Mouse (Mus musculus) activated CD4-positive, CD25-positive, alpha-beta regulatory T cell, adult 4 months (primary cell): Measurements from ENCODE around the gene Cd2. TPM values are rescaled to one million over a fixed set of nuclear protein-coding genes. Genes with fewer than 3 reads are reported as not detected.

Experiments
- ATAC-seq: one replicate; pipeline ENCODE4 v1.8.0; 2017
- polyA plus RNA-seq, 2 experiments: library from polyadenylated mRNA; unstranded; fragments of 100-300 nt; shearing (Covaris generic); gene quantifications; one replicate each; pipeline ENCODE4 v1.2.1; 2017

Gene Cd2
- polyA plus RNA-seq, 2 experiments from 2014 or later = 1,534 to 1,587 TPM

DNA sequence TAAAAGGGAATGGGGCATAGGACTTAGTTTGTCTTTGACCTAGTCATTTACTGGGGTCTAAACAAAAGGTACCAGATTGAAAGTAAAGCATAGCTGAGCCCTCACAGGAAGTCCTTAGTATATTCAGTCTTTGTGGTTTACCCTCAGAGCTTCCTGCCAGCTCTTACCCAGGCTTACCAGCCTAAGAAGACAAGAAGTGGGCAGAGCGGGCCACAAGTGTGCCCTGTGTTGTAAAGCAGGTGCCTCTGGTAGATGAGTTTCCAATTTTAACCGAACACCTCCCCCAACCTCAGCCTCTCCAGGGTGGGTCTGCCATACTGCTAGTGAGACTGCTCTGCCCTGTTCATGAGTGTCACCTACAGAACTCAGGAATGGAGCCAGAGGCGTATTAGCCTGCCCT is 12.9 kb downstream of the Cd2 start:
- peak; percentile 78 for ATAC-seq

DNA sequence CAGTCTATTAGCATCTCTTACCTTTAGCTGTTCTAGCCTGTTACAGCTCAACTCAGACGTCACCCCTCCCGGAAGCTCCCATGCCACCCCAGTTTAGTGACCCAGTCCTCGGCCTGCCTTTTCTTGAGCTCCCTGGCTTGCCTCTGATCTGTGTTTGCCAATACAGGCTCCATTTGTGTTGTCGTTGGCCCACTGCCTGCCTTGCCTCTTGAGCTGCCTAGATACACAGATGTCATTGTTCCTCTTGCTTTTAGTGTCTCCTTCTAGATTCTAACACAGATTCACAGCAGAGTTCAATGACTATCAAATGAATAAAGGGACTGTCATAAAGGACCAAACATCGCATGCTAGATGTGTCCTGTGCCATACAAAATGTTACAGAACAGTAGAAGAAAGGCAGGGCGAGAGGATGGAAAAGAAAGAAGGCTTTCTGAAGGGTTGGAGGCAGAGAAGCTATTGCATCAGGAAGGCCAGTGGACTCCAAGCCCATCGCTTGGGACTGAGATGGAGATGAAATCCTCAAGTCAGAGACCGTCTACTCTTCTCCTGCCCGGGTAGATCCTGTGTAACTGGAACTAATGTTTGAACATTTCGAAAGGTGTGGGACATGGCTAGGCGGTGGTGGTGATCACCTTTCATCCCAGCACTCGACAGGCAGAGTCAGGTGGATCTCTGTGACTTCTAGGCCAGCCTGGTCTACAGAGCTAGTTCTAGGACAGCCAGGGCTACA is 13.5 kb downstream of the Cd2 start:
- peak; percentile 8 for ATAC-seq

DNA sequence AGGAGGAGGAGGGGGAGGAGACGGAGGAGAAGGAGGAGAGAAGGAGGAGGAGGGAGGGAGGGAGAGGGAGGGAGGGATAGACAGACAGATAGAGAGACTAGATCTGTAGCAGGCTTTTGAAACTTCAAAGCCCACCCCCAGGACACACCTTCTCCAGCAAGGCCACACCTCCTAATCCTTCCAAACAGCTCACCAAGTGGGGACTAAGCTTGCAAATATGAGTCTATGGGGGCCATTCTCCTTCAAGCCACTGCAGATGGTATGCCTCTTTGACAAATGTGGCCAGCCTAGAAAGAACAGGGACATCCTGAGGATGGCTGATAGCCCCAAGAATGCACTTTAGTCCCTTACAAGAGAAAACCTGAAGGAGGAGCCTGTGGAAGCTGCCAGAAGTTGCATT is 15.6 kb downstream of the Cd2 start:
- ATAC-seq = no peak

DNA sequence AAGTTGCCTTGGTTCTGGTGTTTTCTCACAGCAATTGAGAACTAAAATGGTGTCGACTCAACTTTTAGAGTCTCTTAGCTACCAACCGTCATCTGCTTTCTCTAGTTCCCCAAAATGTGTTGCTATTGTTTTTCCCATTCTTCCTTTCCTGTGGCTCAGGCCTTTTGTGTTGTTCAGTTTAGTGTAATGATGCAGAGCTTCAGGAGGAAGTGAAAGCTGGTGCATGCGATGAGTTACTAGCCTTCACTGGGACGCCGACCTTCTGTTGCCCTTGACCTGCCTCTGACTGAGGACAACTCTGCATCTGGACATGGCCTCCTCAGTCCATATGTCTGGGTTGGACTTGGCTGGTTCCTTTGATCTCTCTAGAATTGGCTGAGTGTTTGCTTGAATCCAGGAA is 16.9 kb downstream of the Cd2 start:
- no peak for ATAC-seq

DNA sequence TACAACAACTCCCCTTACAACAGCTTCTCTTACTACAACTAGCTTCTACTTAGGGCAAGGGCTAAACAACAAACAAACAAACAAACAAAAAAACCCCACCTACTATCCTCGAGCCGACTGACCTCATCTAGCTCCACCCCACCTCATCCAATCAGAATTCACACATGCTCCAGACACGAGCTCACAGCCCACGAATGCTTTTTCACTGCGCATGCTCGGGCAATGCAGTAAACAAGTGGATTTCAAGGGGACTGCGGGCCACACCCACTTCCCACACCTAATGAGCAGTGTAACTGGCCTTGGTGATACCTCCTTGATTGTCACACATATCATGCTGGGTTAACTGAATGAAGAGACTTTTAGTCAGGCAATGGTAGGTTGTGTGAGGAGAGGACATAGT is 19.4 kb downstream of the Cd2 start:
- no peak for ATAC-seq

DNA sequence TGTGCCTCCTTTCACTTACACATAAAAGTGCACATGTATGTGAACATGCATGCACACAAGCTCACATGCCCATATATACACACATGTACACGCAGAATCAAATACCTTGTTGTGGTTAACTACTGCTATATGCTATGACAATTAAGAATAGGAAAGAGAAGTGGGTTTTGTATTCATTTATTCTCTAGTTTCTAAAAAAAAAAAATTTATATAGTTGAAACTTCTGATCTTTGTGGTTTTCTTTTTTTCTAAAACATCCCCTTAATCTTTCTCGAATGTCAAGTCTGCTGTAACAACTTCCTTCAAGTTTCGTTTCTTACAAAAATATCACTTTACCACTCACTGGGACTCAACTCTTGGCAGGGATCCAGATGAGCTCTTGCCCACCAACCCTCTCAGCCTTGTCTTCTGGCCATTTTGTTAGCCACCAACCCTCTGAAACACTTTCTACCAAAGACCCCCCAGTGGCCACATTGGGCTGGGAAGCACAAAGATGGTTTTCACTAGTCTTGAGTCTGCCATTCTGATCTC is 22.1 kb downstream of the Cd2 start:
- peak; percentile 67 for ATAC-seq

DNA sequence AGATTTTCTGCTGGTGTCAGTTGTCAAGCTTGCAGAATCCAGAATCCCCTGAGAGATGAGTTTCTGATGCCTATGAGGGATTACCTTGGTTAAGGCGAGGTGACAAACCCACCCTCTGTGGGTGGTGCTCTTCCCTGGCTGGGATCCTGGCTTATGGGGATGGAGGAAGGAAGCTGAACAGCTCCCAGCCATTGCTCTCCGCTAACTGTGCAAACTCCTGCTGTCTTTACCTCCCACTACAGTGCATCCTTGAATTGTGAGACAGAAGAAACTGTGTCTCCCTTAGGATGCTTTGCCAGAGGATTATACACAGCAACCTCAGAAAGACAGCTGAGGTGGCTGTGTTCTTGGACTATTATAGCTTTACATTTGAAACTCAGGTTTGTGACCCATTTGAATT is 28.8 kb downstream of the Cd2 start:
- no peak for ATAC-seq

DNA sequence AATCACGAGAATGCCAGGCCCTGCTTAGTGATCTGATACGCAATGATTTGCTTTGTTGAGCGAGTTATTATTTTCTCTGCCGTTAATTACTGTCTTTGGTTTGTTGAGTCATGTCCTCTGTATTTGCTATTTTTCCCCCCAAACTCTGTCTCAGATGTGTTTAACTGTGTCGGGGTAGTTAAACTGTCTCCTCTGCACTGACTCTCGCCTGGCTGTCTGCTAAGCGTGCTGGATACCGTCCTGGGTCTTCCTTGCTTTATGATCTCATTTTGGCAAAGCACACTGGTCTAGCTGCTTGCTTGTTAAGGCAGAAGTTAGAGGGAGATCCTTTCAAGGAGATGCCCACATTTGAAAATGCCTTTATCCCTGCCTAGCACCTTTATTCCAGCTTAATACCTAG is 31.6 kb downstream of the Cd2 start:
- ATAC-seq = no peak

DNA sequence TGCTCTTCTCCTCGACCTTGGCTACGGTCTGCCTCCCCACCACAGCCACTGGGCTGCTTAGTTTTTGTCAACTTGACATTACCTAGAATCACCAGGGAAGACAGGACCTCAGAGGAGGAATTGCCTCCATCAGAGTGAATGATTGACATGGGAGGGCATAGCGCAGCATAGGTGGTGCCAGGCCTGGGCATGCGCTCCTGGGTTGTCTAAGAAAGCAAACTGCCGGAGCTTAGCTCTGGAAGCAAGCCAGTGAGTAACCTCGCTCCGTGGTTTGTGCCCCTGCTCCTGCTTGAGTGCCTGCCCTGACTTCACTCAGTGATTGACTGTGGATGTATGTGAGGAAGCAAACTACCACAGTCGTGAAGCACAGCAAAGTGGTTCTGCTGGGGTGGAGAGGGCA is 35.6 kb downstream of the Cd2 start:
- ATAC-seq = no peak

DNA sequence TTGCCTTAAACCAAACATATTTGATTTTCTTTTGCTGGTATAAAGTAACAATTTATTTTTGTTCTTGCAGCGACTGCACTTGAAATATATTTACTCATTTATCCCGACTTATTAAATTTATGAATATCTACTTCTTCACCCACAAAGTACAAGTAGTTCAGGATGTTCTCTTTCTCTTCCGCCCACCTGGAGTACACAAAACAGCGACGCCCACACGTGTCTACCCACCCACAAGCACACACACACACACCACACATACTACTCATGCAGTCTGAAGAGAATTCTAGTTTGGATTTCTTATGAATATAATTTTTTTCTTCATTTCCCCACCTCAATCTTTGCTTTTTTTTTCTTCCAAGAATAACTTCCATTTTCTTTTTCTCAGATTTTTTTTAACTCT is 37.9 kb downstream of the Cd2 start:
- no peak for ATAC-seq

DNA sequence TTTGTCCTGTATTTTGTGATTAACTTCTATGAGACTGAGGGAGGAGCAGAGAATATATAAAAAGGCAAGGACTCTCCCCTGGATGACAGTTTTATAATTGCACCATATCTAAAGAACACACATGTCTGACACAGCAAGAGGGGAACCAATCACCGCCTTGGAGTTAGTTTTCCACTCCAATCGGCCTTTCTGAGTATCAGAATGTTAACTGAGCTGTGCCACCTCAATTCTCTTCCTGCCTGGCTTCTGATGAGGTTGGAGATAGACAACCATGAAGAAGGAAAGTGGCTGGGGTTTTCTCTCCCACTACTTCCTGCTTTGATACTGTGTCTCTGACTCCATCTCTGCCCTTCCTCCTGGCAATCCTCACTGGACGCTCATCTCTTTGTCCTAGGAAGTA is 42.5 kb downstream of the Cd2 start:
- peak; percentile 49 for ATAC-seq

DNA sequence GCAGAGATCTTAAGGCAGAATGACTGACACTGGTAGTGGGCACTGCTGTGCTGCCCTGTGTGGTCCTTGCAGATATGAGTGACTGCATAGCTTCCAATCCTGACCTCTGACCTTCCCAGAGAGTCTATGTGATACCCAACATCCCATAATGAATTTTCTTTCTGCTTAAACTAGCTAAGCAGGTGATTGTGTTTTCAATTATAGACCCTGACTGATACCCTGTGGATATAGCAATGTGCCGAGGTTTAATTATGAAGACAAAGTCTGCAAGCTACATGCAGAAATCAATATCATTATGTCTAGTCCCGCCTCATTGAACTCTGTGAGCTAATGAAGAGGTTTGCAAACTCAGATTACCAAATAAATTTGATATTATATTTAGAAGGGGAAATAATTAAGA is 44.7 kb downstream of the Cd2 start:
- no peak for ATAC-seq

DNA sequence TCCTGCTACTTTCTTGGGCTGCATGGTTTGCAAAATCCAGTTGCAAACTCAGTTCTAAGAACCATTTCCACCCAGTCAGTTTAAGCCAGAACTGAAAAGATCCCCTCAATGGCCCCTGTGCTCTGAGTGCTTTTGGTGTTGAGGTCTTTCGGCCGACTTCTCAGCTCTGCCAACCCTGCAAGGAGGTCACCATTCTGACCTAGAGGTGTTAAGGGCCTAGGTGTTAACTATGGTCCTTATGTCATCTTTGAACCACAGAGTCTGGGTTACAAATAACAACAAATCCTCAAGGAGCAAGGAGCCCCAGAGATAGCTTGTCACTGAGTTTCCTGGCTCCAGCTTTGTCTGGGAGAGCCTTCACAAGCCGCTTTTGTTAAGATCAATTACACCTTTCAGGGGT is 45.9 kb downstream of the Cd2 start:
- ATAC-seq = no peak

DNA sequence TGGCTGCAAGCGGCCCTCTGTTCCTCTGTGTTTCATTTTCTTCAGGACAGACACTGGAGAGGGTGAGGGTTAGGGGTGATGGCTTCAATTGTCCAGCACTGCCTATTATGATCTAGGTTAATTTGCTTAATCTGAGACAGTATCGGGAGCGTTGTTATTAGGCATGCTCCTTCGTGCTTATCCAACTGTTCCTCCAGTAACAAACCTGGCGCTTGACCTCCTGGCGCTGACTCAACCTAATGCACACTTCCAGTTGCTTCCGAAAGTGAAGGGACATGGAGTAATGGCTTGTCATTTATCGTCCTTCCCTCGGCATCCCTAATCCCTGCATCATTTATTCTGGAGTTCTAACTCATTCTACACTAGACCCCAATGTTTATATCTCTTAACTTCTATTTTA is 46.9 kb downstream of the Cd2 start:
- no peak for ATAC-seq

DNA sequence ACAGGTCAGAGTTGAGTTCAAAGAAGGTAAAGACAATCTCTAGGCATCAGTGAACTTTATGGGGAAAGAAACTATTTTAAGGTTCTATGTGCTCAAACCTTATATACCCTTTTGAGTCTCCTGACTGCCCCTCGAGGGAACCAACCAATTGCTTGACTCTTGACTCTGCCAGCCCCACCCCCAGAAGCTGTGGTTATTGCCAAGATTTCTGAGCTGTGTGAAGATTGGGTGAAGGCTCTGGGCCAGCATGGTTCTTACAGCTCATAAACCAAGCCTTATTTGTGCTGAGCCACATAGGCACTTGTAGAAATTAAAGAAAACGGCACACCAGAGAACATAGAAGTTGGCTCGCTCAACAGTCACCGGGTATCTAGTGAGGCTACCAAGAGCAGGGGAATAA is 48.5 kb downstream of the Cd2 start:
- no peak for ATAC-seq

DNA sequence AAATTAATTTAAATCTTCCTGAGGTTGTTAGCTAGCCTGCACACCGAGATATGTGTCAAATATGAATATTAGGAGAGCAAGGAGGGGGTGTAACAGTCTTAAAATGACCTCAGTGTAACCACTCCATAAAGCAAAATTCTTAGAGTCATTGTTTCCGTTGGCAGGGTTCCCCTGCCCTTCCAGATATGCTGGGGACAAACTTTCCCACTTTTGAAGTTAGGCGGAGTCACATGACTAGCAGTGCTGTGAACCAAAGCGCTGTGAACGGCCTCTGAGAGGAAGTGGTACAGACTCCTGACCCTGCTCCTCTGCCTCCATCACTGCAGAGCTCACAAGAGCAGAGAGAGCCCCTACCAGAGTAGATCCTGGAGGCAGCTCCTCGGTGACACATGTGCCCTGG is 49.0 kb downstream of the Cd2 start:
- peak; percentile 20 for ATAC-seq

DNA sequence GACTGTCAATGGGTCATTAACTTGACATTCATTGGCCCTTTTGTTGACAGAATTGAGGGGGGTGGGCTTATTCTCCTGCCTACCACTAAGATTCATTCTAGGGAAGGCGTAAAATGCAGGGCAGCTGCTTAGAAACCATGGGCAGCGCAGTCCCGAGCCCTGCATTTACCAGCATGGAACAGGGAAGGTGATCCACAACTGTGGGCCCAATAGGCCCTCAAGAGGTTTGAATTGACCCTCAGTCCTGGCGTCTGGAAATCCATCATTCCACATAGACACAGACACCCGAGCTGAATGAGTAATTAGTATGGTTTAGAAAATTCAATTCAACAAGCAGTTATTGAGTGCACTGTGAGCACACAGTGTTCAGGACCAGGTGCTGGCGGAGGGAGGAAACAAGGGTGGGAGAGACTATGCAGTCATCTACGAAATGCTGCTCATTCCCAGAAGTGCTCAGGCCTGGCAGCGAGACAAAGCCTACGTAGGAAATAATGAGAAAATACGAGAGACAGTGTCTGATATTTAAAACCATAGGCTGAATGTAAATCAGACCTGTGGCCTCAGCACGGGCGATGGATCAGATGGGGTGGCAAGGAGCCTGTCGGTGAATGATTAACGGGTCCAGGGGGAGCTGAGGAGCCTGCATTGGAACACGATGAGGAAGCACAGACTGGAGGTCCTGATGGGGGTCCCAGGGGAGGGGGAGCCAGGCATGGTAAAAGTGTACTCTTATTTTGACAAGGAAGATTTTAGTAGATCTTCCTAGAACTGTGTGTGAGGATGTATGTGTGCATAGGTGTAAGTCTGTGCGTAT is 50.5 kb downstream of the Cd2 start:
- no peak for ATAC-seq

DNA sequence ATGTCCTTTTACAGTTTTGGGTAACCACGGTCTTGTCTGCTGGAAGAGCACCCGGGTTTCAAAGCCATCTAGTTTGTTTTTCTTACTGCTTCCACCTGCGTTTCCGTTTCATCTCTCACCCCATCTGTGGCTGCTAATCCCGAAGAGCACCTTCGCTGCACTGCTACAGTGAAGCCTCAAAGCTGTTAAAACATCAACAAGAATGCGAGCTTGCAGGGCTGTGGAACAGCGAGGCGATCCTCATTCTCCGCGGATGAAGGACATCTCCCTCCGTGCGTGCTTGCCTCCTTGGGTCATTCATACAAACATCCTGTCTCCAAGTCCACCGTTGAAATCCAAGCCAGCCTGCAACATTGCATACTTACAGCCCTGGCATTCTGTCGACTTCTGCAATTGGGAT is 51.5 kb downstream of the Cd2 start:
- no peak for ATAC-seq

DNA sequence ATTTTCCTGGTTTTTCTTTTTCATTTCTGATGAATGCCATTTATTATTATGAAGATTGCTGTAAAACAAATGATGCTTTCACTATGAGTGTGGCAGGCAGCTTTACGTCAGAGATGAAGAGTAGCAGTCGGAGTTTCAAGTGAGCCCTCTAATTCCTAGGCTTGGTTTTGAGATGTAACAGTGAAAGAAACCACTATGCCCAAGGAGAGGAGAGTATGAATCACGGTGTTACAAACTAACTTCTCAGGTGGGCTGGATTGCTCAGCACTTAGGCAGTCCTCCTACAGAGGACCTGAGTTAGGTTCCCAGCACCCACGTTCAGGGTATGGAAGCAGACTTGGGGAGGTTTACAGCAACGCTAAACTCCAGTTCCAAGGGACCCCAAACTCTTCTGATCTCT is 52.4 kb downstream of the Cd2 start:
- ATAC-seq = no peak

DNA sequence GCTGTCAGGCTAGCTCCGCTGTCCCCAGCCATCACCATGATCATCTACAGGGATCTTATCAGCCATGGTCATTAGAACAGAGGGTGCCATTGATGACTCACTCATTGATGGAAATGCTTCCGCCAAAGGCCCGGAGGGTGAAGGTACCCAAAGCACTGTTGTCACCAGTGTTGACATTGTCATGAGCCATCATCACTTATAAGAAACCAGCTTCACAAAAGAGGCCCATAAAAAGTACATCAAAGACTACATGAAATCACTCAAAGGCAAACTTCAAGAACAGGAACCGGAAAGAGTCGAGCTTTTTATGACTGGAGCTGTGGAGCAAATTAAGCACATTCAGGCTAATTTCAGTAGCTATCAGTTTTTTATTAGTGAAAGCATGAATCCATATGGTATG is 54.3 kb downstream of the Cd2 start:
- peak; percentile 62 for ATAC-seq

DNA sequence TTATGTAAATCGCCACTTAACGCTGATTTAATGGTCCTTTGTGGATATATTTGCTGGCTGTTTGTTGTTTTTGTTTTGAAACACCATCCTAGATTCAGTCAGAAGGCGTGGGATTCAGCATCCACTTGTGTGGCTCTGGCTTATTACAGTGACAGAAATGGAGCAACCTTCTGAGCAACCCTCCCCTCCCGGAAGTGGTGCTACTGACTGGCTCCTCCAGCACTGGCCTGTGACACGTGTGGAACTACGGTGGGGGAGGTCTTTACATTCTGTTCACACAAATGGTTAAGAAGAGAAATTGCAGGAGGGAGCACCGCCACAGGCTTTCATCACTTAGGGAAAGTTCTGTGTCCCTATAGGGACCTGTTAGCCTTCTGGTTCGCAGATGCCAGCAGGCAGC is 55.2 kb downstream of the Cd2 start:
- ATAC-seq = no peak

DNA sequence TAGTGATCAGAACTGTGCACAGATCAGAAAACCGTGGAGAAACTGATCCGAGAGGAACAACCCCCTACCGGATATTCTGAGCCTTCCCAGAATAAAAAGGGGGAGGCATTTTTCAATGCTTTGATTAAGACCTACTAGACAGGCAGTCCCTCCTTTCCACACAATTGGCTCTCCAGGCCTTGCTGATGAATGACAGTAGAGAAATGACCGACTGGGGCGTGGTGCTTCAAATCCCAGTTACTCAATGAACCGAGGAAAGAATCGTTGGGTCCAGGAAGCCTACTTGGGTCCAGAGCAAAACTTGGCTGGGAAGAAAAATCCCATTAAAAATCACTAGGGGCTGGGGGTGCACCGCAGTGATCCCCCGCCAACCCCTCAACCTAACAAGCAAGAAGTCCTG is 57.5 kb downstream of the Cd2 start:
- no peak for ATAC-seq

DNA sequence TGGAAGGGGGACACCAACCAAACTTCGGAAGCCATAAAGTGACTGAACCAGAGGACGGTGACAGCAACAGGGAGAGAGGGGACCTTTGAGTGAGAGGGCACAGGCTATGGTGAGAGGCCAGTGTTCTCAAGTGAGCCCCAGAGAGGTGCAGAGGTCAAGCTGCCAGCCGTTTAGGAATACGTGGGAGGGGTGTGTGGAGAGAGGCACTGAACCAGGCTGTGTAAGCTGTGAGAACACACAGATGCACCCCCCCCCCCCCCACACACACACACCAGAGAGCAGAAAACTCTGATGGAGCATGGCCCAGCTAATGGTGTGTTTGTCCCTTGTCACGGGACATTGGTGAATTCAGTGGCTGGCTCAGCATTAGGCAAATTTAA is 58.2 kb downstream of the Cd2 start:
- ATAC-seq = no peak

DNA sequence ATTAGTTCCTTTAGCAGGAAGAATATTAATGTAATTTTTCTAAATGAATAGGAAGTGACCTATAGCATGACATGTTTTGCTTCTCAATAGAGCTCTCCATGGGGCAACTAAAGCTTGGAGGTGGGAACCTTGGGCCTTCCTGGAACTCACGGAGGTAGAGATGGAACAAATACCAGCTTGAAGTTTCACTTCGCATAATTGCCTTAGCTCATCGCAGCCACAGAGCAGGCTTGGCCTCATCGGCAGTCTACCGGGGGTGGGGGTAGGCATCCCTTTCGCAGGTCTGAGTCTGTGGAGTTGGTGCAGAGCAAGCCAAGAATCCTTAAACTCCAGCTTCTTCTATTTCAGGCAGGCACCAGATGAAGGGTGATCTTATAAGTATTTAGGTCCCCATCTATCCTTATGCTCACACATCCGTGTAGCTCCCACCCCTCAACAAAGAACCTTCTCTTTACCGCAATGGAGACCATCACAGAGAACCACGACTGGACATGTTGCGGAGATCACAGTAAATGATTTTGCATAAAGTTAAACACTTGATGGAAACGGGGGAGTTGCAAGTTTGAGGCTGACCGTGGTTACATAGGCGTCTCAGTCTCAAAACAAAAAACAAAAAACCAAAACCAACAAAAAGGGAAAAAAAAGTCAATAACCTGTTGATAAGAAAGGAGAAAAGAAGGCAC is 58.7 kb downstream of the Cd2 start:
- peak; percentile 45 for ATAC-seq
